Comparison of ENCODE assay signal across 8 mouse cellular contexts in genomic region chr14:115600259-115601029, GRCm38 (mm10).
DNase-seq lines count a peak whose midpoint lies in the region; ATAC-seq and TF ChIP-seq lines count a peak whose summit lies in the region.

No protein-coding gene starts in this region.

- in situ Hi-C loops in CH12.LX (cut with MboI; ENCODE audit: low pct_ligation_motif_present, low pct_unique_long_range_greater_than_20kb, low sequenced_read_pairs): no loop called here

- H3K4me3 ChIP-seq in kidney, embryonic 14.5 days (ENCODE audit: low read length): no peak overlapping the region
- no peak overlapping the region for H3K4me3 ChIP-seq in CH12.LX (replicated peaks in 1 of 3; ENCODE audit: low read depth in 2 of 3, low read length in 2 of 3, poor library complexity in 1 of 3)
- H3K4me3 ChIP-seq in heart, embryonic 10.5 days: no peak overlapping the region

- TF ChIP-seq EP300 in CH12.LX (IDR thresholded peaks at IDR 0.05; ENCODE audit: low read length): no peak

- no peak overlapping the region for H3K9ac ChIP-seq in kidney, embryonic 14.5 days (ENCODE audit: low read depth, low read length)
- H3K9ac ChIP-seq in CH12.LX (ENCODE audit: insufficient read depth, low read depth): no peak overlapping the region

- no peaks in the 10 kb centered on the region for H3K79me2 ChIP-seq in CH12.LX (replicated peaks; ENCODE audit: control insufficient read depth, extremely low read depth, insufficient read depth, poor library complexity, severe bottlenecking)

- H3K27ac ChIP-seq in kidney, embryonic 14.5 days (ENCODE audit: low read depth, low read length): no peak overlapping the region
- no peak overlapping the region for H3K27ac ChIP-seq in CH12.LX (ENCODE audit: insufficient read depth, low read depth)
- no peak overlapping the region for H3K27ac ChIP-seq in heart, embryonic 10.5 days

- DNase-seq in kidney, adult 18-20 months: no peak
- peak; percentile 17 for DNase-seq in CH12.LX (ENCODE audit: extremely low read depth)
- DNase-seq in c-Kit-positive CD71-negative TER-119-negative erythroid progenitor cells, embryonic 14.5 days (ENCODE audit: low read depth): peak; percentile 1
- peak; percentile 7 for DNase-seq in kidney, postnatal 14 days
- DNase-seq in urinary bladder, adult 18-20 months (ENCODE audit: low spot score in 2 of 2): no peak
- DNase-seq in heart, embryonic 10.5 days (ENCODE audit: low spot score): no peak
- DNase-seq in cerebellum, postnatal 36 days: no peak

- H3K9me3 ChIP-seq in kidney, embryonic 14.5 days (ENCODE audit: control insufficient read depth, low read length): no peaks in the 10 kb centered on the region
- no peaks in the 10 kb centered on the region for H3K9me3 ChIP-seq in CH12.LX (replicated peaks; ENCODE audit: low read length)
- no peaks in the 10 kb centered on the region for H3K9me3 ChIP-seq in heart, embryonic 10.5 days

- peak; percentile 40 for TF ChIP-seq RAD21 in CH12.LX (IDR thresholded peaks at IDR 0.05; ENCODE audit: low read depth, low read length)

- WGBS in kidney, embryonic 14.5 days: 53% methylated on average over 8 of the region's 8 CpGs
- WGBS in heart, embryonic 10.5 days: 60% methylated on average over 8 of the region's 8 CpGs

- peak; percentile 25 to 57; a peak in 2 of 4 replicates for TF ChIP-seq CTCF in CH12.LX (conservative IDR thresholded peaks at IDR 0.05 in 1 of 2, IDR thresholded peaks at IDR 0.05 in 1 of 2; ENCODE audit: low read depth in 2 of 2, low read length in 2 of 2)

- no peaks in the 10 kb centered on the region for H3K4me1 ChIP-seq in kidney, embryonic 14.5 days (ENCODE audit: control insufficient read depth, insufficient read depth, low read length)
- H3K4me1 ChIP-seq in CH12.LX (ENCODE audit: control insufficient read depth in 1 of 2, insufficient read depth in 2 of 2): no peaks in the 10 kb centered on the region
- H3K4me1 ChIP-seq in heart, embryonic 10.5 days: no peaks in the 10 kb centered on the region

- H3K36me3 ChIP-seq in kidney, embryonic 14.5 days (ENCODE audit: control insufficient read depth, insufficient read depth, low read length): no peaks in the 10 kb centered on the region
- no peaks in the 10 kb centered on the region for H3K36me3 ChIP-seq in CH12.LX (replicated peaks in 1 of 2; ENCODE audit: control insufficient read depth in 1 of 2, insufficient read depth in 1 of 2, low read length in 1 of 2)
- H3K36me3 ChIP-seq in heart, embryonic 10.5 days: no peaks in the 10 kb centered on the region

- dilution Hi-C loops in CH12.LX (cut with MboI; ENCODE audit: extremely low pct_ligation_motif_present, extremely low pct_unique_long_range_greater_than_20kb, low sequenced_read_pairs): no loop called here

- TF ChIP-seq POLR2A in CH12.LX (IDR thresholded peaks at IDR 0.05; ENCODE audit: low read depth, low read length): no peak

- peak; percentile 64; the same call in 1 of the 2 replicates for ATAC-seq in kidney, embryonic 14.5 days (ENCODE audit: low FRiP score, low TSS enrichment)

- H3K4me2 ChIP-seq in kidney, embryonic 14.5 days (replicated peaks; ENCODE audit: low read depth, low read length): no peak overlapping the region
- H3K4me2 ChIP-seq in CH12.LX (ENCODE audit: insufficient read depth, low read depth, poor library complexity, severe bottlenecking): no peak overlapping the region

- H3K27me3 ChIP-seq in kidney, embryonic 14.5 days (ENCODE audit: control insufficient read depth, insufficient read depth, low read length): no peaks in the 10 kb centered on the region
- no peaks in the 10 kb centered on the region for H3K27me3 ChIP-seq in CH12.LX (replicated peaks)
- no peaks in the 10 kb centered on the region for H3K27me3 ChIP-seq in heart, embryonic 10.5 days (ENCODE audit: insufficient read depth, poor library complexity, severe bottlenecking)

TF ChIP-seq in CH12.LX, 34 proteins besides CTCF, POLR2A, EP300 and RAD21:
- TF ChIP-seq UBTF (IDR thresholded peaks at IDR 0.05; ENCODE audit: low read depth, low read length): no peak
- TF ChIP-seq ZKSCAN1 (IDR thresholded peaks at IDR 0.05; ENCODE audit: borderline replicate concordance, low read depth, low read length): no peak
- no peak for TF ChIP-seq MAFK (IDR thresholded peaks at IDR 0.05; ENCODE audit: insufficient replicate concordance, low read length)
- no peak for TF ChIP-seq ZC3H11A (IDR thresholded peaks at IDR 0.05; ENCODE audit: low read depth, low read length)
- TF ChIP-seq SMC3 (IDR thresholded peaks at IDR 0.05; ENCODE audit: low read depth, low read length): peak; percentile 24
- no peak for TF ChIP-seq MAZ (IDR thresholded peaks at IDR 0.05; ENCODE audit: low read depth, low read length)
- no peak for TF ChIP-seq BHLHE40 (IDR thresholded peaks at IDR 0.05; ENCODE audit: low read depth, low read length)
- TF ChIP-seq CHD2 (IDR thresholded peaks at IDR 0.05; ENCODE audit: low read length): no peak

Comparison
In these comparisons a context has a peak if more than half of its experiments do, and no peak if none do; other contexts are left out.
1. DNase-seq: peak in CH12.LX (single experiment), c-Kit-positive CD71-negative TER-119-negative erythroid progenitor cells, embryonic 14.5 days (single experiment) and kidney, postnatal 14 days (single experiment); none in kidney, adult 18-20 months (single experiment), urinary bladder, adult 18-20 months (0 of 2), heart, embryonic 10.5 days (single experiment) and cerebellum, postnatal 36 days (0 of 2).